Mouse (Mus musculus) olfactory bulb, adult 2 months (tissue): ENCODE results near the gene Creb5.

Experiments
- CTCF ChIP-seq: fragments of 200-500 bp; IDR thresholded peaks from 2 replicates; pipeline ENCODE4 v1.5.1; 2012; ENCODE audit warnings: low read depth, mild to moderate bottlenecking, low read length, moderate library complexity; ENCODE audit not compliant: insufficient read depth
- POLR2A ChIP-seq: fragments of 200-500 bp; IDR thresholded peaks from 2 replicates; pipeline ENCODE4 v1.6.1; 2012; ENCODE audit warnings: mild to moderate bottlenecking, low read depth, low read length, moderate library complexity; ENCODE audit not compliant: insufficient read depth

DNA sequence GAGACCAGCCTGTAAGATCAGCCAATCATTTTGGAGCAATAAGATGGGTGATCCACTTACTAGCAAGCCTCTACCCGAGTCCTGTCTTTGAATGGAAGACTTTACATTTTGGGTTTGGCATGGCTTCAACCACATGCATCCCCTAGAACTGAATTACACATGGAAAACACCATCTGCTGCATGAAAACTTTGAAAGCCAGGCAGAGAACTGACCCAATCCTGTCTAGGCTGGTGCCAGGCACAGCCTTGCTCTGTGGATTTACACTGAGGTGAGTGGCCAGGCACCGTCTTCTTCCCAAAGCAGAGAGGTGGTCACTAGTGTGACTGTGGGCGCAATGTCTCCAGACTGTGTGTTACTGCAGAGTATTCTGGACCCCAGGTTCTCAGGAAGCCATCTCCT, 109.4 kb downstream of the Creb5 start:
- TF ChIP-seq POLR2A (no peak), CTCF (no peak)
